Mouse (Mus musculus) megakaryocyte, embryonic 14.5 days (primary cell): ENCODE results near the gene Fh1. TPM values are rescaled to one million over a fixed set of nuclear protein-coding genes. Genes with fewer than 3 reads are reported as not detected.
A peak's percentile ranks its signal among the peaks of the same experiment; 100 is the strongest.

Experiments
- H3K27me3 ChIP-seq: replicated peaks from 2 replicates; pipeline ENCODE3; 2012; ENCODE audit warnings: inconsistent platforms
- H3K36me3 ChIP-seq: replicated peaks from 2 replicates; pipeline ENCODE3; 2012; ENCODE audit warnings: low read length, inconsistent platforms, mixed read lengths
- H3K4me1 ChIP-seq: 2 replicates; pipeline ENCODE4 v1.6.1; 2012; ENCODE audit warnings: inconsistent platforms
- H3K4me3 ChIP-seq: replicated peaks from 2 replicates; pipeline ENCODE3; 2012; ENCODE audit warnings: moderate library complexity, mild to moderate bottlenecking, inconsistent platforms
- H3K9me3 ChIP-seq: 2 replicates; pipeline ENCODE4 v1.6.1; 2012; ENCODE audit warnings: inconsistent platforms
- FLI1 ChIP-seq: IDR thresholded peaks from 2 replicates; pipeline ENCODE4 v1.6.1; 2012; ENCODE audit warnings: low read length, inconsistent platforms, mixed read lengths
- GATA1 ChIP-seq: IDR thresholded peaks from 3 replicates; pipeline ENCODE4 v1.6.1; 2012; ENCODE audit warnings: mixed read lengths, low read length, inconsistent platforms, borderline replicate concordance
- polyA plus RNA-seq: library from polyadenylated mRNA; stranded (reverse); fragments of >175 nt; gene quantifications from 2 replicates; pipeline ENCODE4 v1.2.3, GENCODE M21; 2012; ENCODE audit warnings: low replicate concordance; ENCODE audit not compliant: insufficient read depth

Fh1 gene
- polyA plus RNA-seq, 1 experiment = 10.4 TPM

- H3K36me3 ChIP-seq = peaks cover 26% of the 10 kb centered on the region
- TF ChIP-seq FLI1 (no peak), GATA1 (no peak)
- H3K27me3 ChIP-seq = no peaks in the 10 kb centered on the region
- peak overlapping the region; percentile 65 for H3K4me3 ChIP-seq
- H3K4me1 ChIP-seq = peaks cover 61% of the 10 kb centered on the region
- no peaks in the 10 kb centered on the region for H3K9me3 ChIP-seq
These were observed 1.8 kb downstream of the Fh1 start for GRCm38 (mm10) chr1:175623656-175624055.

GRCm38 (mm10) chr1:175619814-175620431 lies 5.5 kb downstream of the Fh1 start, which contains the start of gene Kmo:
TSS of gene Kmo (plus strand) at chr1:175620381.
- no peaks in the 10 kb centered on the region for H3K9me3 ChIP-seq
- TF ChIP-seq FLI1 (no peak), GATA1 (no peak)
- no peaks in the 10 kb centered on the region for H3K27me3 ChIP-seq
- H3K4me1 ChIP-seq = peaks cover 46% of the 10 kb centered on the region
- H3K36me3 ChIP-seq = peaks cover 63% of the 10 kb centered on the region
- H3K4me3 ChIP-seq = no peak within 1 kb of the TSS

- H3K27me3 ChIP-seq = no peaks in the 10 kb centered on the region
- peaks cover 5% of the 10 kb centered on the region for H3K4me1 ChIP-seq
- H3K4me3 ChIP-seq = no peak overlapping the region
- peaks cover 95% of the 10 kb centered on the region for H3K36me3 ChIP-seq
- no peaks in the 10 kb centered on the region for H3K9me3 ChIP-seq
- TF ChIP-seq GATA1 (no peak), FLI1 (no peak)
These were observed 10.4 kb downstream of the Fh1 start for GRCm38 (mm10) chr1:175614992-175615391.

DNA sequence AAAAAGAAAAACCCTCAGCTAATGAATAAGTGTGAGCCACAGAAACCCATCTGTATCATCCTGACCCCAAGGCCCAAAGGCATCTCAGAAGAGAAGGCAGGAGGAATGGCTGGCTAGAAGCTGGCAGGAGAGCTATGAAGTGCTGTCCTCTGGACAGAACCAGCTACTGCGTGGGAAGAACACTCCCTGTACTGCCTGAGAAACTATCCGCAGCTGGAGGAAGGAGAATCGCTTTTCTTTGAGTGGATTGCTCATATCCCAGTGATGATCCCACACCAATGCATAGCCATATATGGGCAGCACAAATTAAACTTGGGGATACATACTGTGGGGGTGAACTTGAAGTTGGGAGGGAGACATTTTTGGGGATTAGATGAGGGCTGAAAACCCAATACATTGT lies 16.7 kb downstream of the Fh1 start:
- Histone ChIP-seq H3K9me3 (no peaks in the 10 kb centered on the region), H3K4me1 (no peaks in the 10 kb centered on the region), H3K27me3 (no peaks in the 10 kb centered on the region), H3K4me3 (no peak overlapping the region), H3K36me3 (peaks cover 97% of the 10 kb centered on the region)
- TF ChIP-seq FLI1 = no peak
- no peak for TF ChIP-seq GATA1

- Histone ChIP-seq H3K36me3 (peaks cover 99% of the 10 kb centered on the region), H3K4me1 (no peaks in the 10 kb centered on the region), H3K4me3 (no peak overlapping the region), H3K9me3 (no peaks in the 10 kb centered on the region), H3K27me3 (no peaks in the 10 kb centered on the region)
- TF ChIP-seq GATA1 (no peak), FLI1 (no peak)
These were observed 17.4 kb downstream of the Fh1 start for GRCm38 (mm10) chr1:175607838-175608585.

DNA sequence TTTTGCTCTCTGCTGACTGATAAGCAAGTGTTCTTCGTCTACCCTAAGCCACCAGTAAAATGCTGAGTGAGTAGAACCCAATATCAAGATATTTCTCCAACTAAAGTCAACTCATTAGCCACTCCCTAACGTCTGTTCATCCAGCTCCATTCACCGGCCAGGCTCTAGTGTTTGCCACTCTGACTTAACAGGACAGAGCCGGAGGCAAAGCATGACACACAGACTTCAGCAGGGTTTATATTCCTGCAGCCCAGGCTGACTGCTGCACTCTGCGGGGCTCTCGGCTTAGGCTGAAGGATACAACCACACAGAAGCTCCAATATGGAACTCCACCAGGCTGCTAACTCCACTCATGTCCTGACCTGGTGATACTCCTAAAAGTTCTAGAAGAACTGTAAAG lies 18.1 kb downstream of the Fh1 start:
- Histone ChIP-seq H3K27me3 (no peaks in the 10 kb centered on the region), H3K4me3 (no peak overlapping the region), H3K4me1 (no peaks in the 10 kb centered on the region), H3K36me3 (peaks cover 99% of the 10 kb centered on the region), H3K9me3 (no peaks in the 10 kb centered on the region)
- TF ChIP-seq FLI1 = no peak
- TF ChIP-seq GATA1 = no peak

DNA sequence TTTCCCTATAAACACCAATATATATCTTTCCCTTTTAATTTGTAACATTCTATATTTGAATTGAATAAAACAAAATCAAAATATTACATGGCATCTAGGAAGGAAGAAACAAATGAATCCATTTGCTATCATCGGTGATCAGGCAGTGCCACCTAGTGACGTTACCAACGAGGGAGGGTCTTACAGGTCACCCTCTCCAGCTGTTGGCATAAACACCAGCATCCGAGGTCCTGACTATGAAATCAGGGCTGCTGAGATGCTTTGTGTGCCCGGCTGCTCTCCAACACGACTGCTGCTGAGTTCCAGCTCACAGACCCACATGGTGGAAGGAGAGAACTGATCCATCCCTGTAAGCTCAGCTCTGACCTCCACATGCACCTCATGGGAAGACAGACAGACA lies 22.0 kb downstream of the Fh1 start:
- Histone ChIP-seq H3K4me3 (no peak overlapping the region), H3K9me3 (no peaks in the 10 kb centered on the region), H3K4me1 (no peaks in the 10 kb centered on the region; the same call in 1 of the 2 replicates), H3K27me3 (no peaks in the 10 kb centered on the region), H3K36me3 (peaks cover 90% of the 10 kb centered on the region)
- TF ChIP-seq GATA1 = no peak
- TF ChIP-seq FLI1 = no peak

GRCm38 (mm10) chr1:175602231-175602630 lies 23.2 kb downstream of the Fh1 start:
- peaks cover 78% of the 10 kb centered on the region for H3K36me3 ChIP-seq

DNA sequence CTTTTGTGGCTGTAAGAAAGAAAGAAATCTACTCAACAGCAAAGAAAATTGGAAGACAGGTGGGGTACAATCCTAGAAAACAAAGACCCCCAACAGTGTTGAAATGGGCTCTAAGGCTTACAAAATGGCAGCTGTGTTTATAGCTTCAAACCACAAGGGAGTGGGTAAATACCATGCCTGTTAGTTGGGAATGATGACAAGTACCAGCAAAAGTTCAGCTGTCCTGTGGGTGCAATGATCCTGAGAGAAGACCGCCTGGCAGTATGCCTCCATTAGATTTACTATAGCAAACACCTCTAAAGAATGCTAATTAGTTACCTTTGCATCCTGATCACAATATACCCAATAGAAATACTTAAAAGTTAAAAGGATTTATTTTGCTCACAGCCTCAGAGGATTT lies 32.6 kb downstream of the Fh1 start:
- no peak for TF ChIP-seq GATA1
- no peak for TF ChIP-seq FLI1
- Histone ChIP-seq H3K27me3 (no peaks in the 10 kb centered on the region), H3K4me3 (no peak overlapping the region), H3K9me3 (0 out of 2 replicates have a peak, but pooled peaks cover 4% of the 10 kb centered on the region), H3K4me1 (no peaks in the 10 kb centered on the region), H3K36me3 (no peaks in the 10 kb centered on the region)

More at GRCm38 (mm10) chr1:175602231-175602630, 23.2 kb downstream of the Fh1 start:
- H3K4me3 ChIP-seq = no peak overlapping the region
- no peaks in the 10 kb centered on the region for H3K27me3 ChIP-seq
- H3K4me1 ChIP-seq = no peaks in the 10 kb centered on the region; the same call in 1 of the 2 replicates
- TF ChIP-seq GATA1 = no peak
- no peak for TF ChIP-seq FLI1
- H3K9me3 ChIP-seq = no peaks in the 10 kb centered on the region

- no peak overlapping the region for H3K4me3 ChIP-seq
- TF ChIP-seq FLI1 = no peak
- TF ChIP-seq GATA1 = no peak
- 0 out of 2 replicates have a peak, but pooled peaks cover 4% of the 10 kb centered on the region for H3K9me3 ChIP-seq
- H3K4me1 ChIP-seq = no peaks in the 10 kb centered on the region
- no peaks in the 10 kb centered on the region for H3K27me3 ChIP-seq
- H3K36me3 ChIP-seq = no peaks in the 10 kb centered on the region
These were observed 38.8 kb downstream of the Fh1 start for GRCm38 (mm10) chr1:175586656-175587055.

DNA sequence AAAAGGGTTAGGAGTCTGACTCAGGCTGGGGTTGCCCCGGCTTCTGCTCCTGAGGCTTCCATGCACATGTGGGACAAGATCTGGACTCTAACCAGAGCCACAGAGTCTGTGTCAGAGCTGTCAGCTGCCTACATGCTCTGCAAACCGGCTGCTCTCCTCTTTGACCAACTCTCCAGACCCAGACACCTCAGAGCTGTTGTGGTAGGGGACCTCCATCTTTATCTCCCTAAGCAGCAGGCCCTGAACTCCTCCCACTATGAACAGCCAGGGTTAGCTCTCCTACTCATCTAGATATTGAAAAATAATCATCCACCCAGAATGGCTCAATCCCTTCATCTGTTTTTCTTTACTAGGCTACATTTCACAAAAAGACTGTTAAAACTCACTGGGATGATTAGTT lies 40.2 kb downstream of the Fh1 start:
- TF ChIP-seq FLI1 (no peak), GATA1 (no peak)
- no peaks in the 10 kb centered on the region for H3K36me3 ChIP-seq
- no peaks in the 10 kb centered on the region for H3K27me3 ChIP-seq
- H3K4me1 ChIP-seq = no peaks in the 10 kb centered on the region
- no peak overlapping the region for H3K4me3 ChIP-seq
- H3K9me3 ChIP-seq = no peaks in the 10 kb centered on the region
